Mouse (Mus musculus): Measurements from ENCODE around the gene Mcat.

Mcat gene

GRCm38 (mm10) chr15:83563327-83563856 is at the start of gene Mcat, which contains the start of gene Tspo:
Gene Mcat (minus strand): TSS chr15:83563787.
Gene Tspo (plus strand): TSS chr15:83563592.
- DNase-seq, result peak; percentile 69

GRCm38 (mm10) chr15:83607115-83607802 is 43.7 kb upstream of the Mcat start:
- peak; percentile 74 to 75 for DNase-seq

- no peak for DNase-seq
Measured at GRCm38 (mm10) chr15:83606700-83607099, 43.1 kb upstream of the Mcat start.

- DNase-seq, result no peak
Measured at GRCm38 (mm10) chr15:83606216-83606615, 42.6 kb upstream of the Mcat start.

- DNase-seq, result no peak
Measured at GRCm38 (mm10) chr15:83603426-83603825, 39.8 kb upstream of the Mcat start.

- no peak for DNase-seq
Measured at GRCm38 (mm10) chr15:83603046-83603396, 39.4 kb upstream of the Mcat start.

GRCm38 (mm10) chr15:83602372-83603045 is 38.9 kb upstream of the Mcat start:
- DNase-seq, result peak; percentile 67 to 69

GRCm38 (mm10) chr15:83601185-83601584 is 37.6 kb upstream of the Mcat start:
- DNase-seq, result peak in 1 of 2 experiments; percentile 13

- no peak for DNase-seq
Measured at GRCm38 (mm10) chr15:83596833-83597232, 33.2 kb upstream of the Mcat start.

GRCm38 (mm10) chr15:83595364-83595711 is 31.8 kb upstream of the Mcat start:
- no peak for DNase-seq

GRCm38 (mm10) chr15:83594513-83595363 is 31.2 kb upstream of the Mcat start, which contains the start of gene Ttll12:
Gene Ttll12 (minus strand): TSS chr15:83595157.
- DNase-seq, result peak; percentile 54 to 61

GRCm38 (mm10) chr15:83593702-83594512 is 30.3 kb upstream of the Mcat start:
- DNase-seq, result no peak

- DNase-seq, result no peak
Measured at GRCm38 (mm10) chr15:83593189-83593585, 29.6 kb upstream of the Mcat start.

- no peak for DNase-seq
Measured at GRCm38 (mm10) chr15:83592260-83593188, 28.9 kb upstream of the Mcat start.

- DNase-seq, result no peak
Measured at GRCm38 (mm10) chr15:83591758-83592157, 28.2 kb upstream of the Mcat start.

- no peak for DNase-seq
Measured at GRCm38 (mm10) chr15:83590841-83591240, 27.3 kb upstream of the Mcat start.

- DNase-seq, result no peak
Measured at GRCm38 (mm10) chr15:83584741-83585220, 21.2 kb upstream of the Mcat start.

- peak; percentile 38 to 46 for DNase-seq
Measured at GRCm38 (mm10) chr15:83583419-83584156, 20.0 kb upstream of the Mcat start.

GRCm38 (mm10) chr15:83582931-83583330 is 19.3 kb upstream of the Mcat start:
- no peak for DNase-seq

- DNase-seq, result no peak
Measured at GRCm38 (mm10) chr15:83576651-83577050, 13.1 kb upstream of the Mcat start.

Measured in B cell, adult 2 months (primary cell).